Mouse (Mus musculus) embryonic facial prominence, embryonic 12.5 days (tissue): ENCODE measurements around the gene Tbpl2. TPM values are rescaled to one million over a fixed set of nuclear protein-coding genes. Genes with fewer than 3 reads are reported as not detected.

Source experiments
- polyA plus RNA-seq: library from polyadenylated mRNA; unstranded; fragments of >200 nt; fragmentation: Nextera tagmentation; extraction: Ambion mirVana; gene quantifications from 2 replicates; pipeline ENCODE4 v1.2.1, GENCODE M21; 2016

The Tbpl2 gene
- polyA plus RNA-seq, 1 experiment from 2014 or later, result not detected

Other genes with a start within 250 kb of the Tbpl2 start
- gene Hnmt, start 47.2 kb downstream of the Tbpl2 start, polyA plus RNA-seq, result 1.3 and 1.8 TPM in 2 replicates
- not detected in 2 replicates for gene Il1f8, start 56.6 kb upstream of the Tbpl2 start, polyA plus RNA-seq
- not detected in 2 replicates for gene Il1f9, start 89.9 kb upstream of the Tbpl2 start, polyA plus RNA-seq
- not detected in 2 replicates for gene Il1f6, start 118.8 kb upstream of the Tbpl2 start, polyA plus RNA-seq
- gene Il1f5, start 180.4 kb upstream of the Tbpl2 start, polyA plus RNA-seq, result not detected in 2 replicates
- not detected in 2 replicates for gene Il1f10, start 194.6 kb upstream of the Tbpl2 start, polyA plus RNA-seq
- not detected in 2 replicates for gene Il1rn, start 240.3 kb upstream of the Tbpl2 start, polyA plus RNA-seq